Comparison of ENCODE assay signal across 16 mouse cellular contexts in the genomic region with DNA sequence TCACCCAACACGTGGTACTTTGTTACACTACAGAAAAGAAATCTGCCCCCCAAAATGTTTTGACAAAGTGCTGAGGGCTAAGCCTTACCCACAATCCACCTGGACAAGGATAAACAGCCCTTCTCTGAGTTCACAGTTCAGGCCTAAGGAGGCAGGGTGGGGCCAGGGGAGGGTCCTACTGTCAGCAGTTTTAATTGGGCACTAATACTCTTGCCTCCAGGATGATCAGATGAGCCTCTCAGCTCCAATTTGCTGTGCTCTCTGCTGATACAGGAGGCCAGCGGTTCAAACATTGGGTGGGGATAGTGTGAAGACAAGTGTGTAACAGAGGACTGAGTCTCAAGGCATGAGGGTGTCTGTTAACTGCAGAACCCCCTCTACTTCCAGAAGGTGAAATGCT.
"Had no signal": no experiment of that assay in that cellular context is flagged by ENCODE, and none has a peak within 500 bp of the region (broad histone marks: within the 10 kb centered on the region; RNA-seq: fewer than 3 reads in every experiment).

No protein-coding gene starts in this region.

- H3K4me1 ChIP-seq: midbrain, embryonic 15.5 days; neural tube, embryonic 12.5 days had no signal

- ATAC-seq: midbrain, embryonic 15.5 days had no signal

- H3K27ac ChIP-seq: macrophage; midbrain, embryonic 13.5 days; midbrain, embryonic 15.5 days; neural tube, embryonic 12.5 days had no signal

- H3K4me3 ChIP-seq: megakaryocyte, embryonic 14.5 days; midbrain, embryonic 13.5 days; midbrain, embryonic 15.5 days; neural tube, embryonic 12.5 days had no signal

- DNase-seq: lung, embryonic 14.5 days; lung, postnatal 14 days; lung, postnatal 36 days; right cerebral cortex, adult 18-20 months; right cerebral cortex, postnatal 25 days; right cerebral cortex, postnatal 4 days; spleen, adult 18-20 months; thymus, adult 18-20 months; thymus, postnatal 14 days; thymus, postnatal 36 days had no signal

- H3K27me3 ChIP-seq: megakaryocyte, embryonic 14.5 days; midbrain, embryonic 13.5 days; midbrain, embryonic 15.5 days; neural tube, embryonic 12.5 days had no signal

- H3K9me3 ChIP-seq: midbrain, embryonic 13.5 days; midbrain, embryonic 15.5 days; neural tube, embryonic 12.5 days had no signal

- H3K4me2 ChIP-seq: lung, embryonic 14.5 days; midbrain, embryonic 11.5 days; midbrain, embryonic 13.5 days; midbrain, embryonic 15.5 days; neural tube, embryonic 12.5 days had no signal

- H3K36me3 ChIP-seq: midbrain, embryonic 13.5 days; midbrain, embryonic 15.5 days; neural tube, embryonic 12.5 days had no signal

- H3K9ac ChIP-seq: lung, embryonic 14.5 days; midbrain, embryonic 13.5 days; midbrain, embryonic 15.5 days; neural tube, embryonic 12.5 days had no signal
